Mouse (Mus musculus) erythroblast, embryonic 14.5 days (primary cell): ENCODE measurements around the gene Hap1.

ENCODE experiments used
- GATA1 ChIP-seq: IDR thresholded peaks from 2 replicates; pipeline ENCODE4 v1.6.1; 2012; ENCODE audit warnings: low read length, inconsistent platforms, mixed read lengths
- TAL1 ChIP-seq: IDR thresholded peaks from 3 replicates; pipeline ENCODE4 v1.6.1; 2012; ENCODE audit warnings: low read length, inconsistent platforms, mixed read lengths

DNA sequence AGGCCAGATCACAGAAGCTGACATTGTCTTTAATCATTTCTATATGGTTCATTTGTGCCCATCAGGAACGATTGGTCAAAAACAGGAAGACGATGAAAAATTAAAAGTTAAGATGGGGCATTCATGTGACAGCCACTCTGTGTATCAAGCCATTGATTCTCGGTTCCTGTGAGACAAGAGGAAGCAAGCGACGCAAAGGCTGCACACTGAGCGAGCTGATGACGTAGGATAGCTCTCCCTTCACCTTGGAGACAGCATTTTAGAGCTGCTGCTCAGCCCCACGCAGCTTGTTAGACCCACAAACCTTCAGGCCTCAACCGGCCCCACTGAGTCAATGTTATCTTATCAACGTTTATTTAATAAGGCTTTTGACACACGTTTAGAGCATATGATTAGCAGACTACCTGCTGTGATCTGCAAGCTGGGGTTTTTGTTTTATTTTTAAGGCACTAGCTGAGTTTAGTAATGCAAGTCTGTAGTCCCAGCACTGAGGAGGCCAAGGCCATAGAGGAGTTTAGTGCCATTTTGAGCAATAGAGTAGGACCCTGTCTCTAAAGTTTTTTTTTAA lies 30.8 kb downstream of the Hap1 start:
- TF ChIP-seq GATA1 = no peak
- no peak for TF ChIP-seq TAL1
